Mouse (Mus musculus) C2C12 (cell line): Measurements from ENCODE around the gene Acsf3. TPM values are rescaled to one million over a fixed set of nuclear protein-coding genes. Genes with fewer than 3 reads are reported as not detected.

Experiments
- H3K27me3 ChIP-seq: one replicate; pipeline ENCODE4 v1.6.1; 2011; ENCODE audit not compliant: control insufficient read depth, insufficient read depth, insufficient read length
- H3K36me3 ChIP-seq: one replicate; pipeline ENCODE4 v1.6.1; 2011; ENCODE audit not compliant: control insufficient read depth, insufficient read depth
- H3K4me3 ChIP-seq: one replicate; pipeline ENCODE4 v1.5.1; 2011; ENCODE audit warnings: mild to moderate bottlenecking, control low read depth; ENCODE audit not compliant: poor library complexity, insufficient read depth, severe bottlenecking
- H3K79me2 ChIP-seq: one replicate; pipeline ENCODE4 v1.6.1; 2011; ENCODE audit not compliant: control insufficient read depth, insufficient read depth
- H3K79me3 ChIP-seq: one replicate; pipeline ENCODE4 v1.6.1; 2011; ENCODE audit warnings: low read depth, control low read depth
- H3ac ChIP-seq: one replicate; pipeline ENCODE3; 2011; ENCODE audit warnings: low read depth; ENCODE audit not compliant: control insufficient read depth, insufficient read length
- CEBPB ChIP-seq: IDR thresholded peaks from one replicate; pipeline ENCODE4 v1.6.1; 2011; ENCODE audit warnings: low read depth, mild to moderate bottlenecking, control low read depth, moderate library complexity
- CTCF ChIP-seq: IDR thresholded peaks from one replicate; pipeline ENCODE4 v1.5.1; 2011; ENCODE audit not compliant: control insufficient read depth, insufficient read depth, insufficient read length
- FOSL1 ChIP-seq: IDR thresholded peaks from one replicate; pipeline ENCODE4 v1.8.0; 2011; ENCODE audit warnings: mild to moderate bottlenecking, low read length; ENCODE audit not compliant: poor library complexity, insufficient read depth, severe bottlenecking
- MAX ChIP-seq: IDR thresholded peaks from one replicate; pipeline ENCODE4 v1.6.1; 2011; ENCODE audit warnings: mild to moderate bottlenecking, control low read depth
- MYOD1 ChIP-seq: IDR thresholded peaks from one replicate; pipeline ENCODE4 v1.6.1; 2011; ENCODE audit warnings: low read depth; ENCODE audit not compliant: control insufficient read depth, insufficient read length
- MYOG ChIP-seq: IDR thresholded peaks from one replicate; pipeline ENCODE4 v1.6.1; 2011; ENCODE audit not compliant: control insufficient read depth, insufficient read length; ENCODE audit errors: extremely low read depth
- USF1 ChIP-seq: IDR thresholded peaks from one replicate; pipeline ENCODE4 v1.6.1; 2011; ENCODE audit warnings: low read depth, mild to moderate bottlenecking, control low read depth, moderate library complexity
- polyA plus RNA-seq: library from polyadenylated mRNA; unstranded; fragments of >200 nt; fragmentation: generic; extraction: Trizol; gene quantifications from one replicate; pipeline ENCODE4 v1.2.1, GENCODE M21; 2012; ENCODE audit warnings: missing spikeins

The Acsf3 gene
- polyA plus RNA-seq, 1 experiment, result 6.1 TPM

DNA sequence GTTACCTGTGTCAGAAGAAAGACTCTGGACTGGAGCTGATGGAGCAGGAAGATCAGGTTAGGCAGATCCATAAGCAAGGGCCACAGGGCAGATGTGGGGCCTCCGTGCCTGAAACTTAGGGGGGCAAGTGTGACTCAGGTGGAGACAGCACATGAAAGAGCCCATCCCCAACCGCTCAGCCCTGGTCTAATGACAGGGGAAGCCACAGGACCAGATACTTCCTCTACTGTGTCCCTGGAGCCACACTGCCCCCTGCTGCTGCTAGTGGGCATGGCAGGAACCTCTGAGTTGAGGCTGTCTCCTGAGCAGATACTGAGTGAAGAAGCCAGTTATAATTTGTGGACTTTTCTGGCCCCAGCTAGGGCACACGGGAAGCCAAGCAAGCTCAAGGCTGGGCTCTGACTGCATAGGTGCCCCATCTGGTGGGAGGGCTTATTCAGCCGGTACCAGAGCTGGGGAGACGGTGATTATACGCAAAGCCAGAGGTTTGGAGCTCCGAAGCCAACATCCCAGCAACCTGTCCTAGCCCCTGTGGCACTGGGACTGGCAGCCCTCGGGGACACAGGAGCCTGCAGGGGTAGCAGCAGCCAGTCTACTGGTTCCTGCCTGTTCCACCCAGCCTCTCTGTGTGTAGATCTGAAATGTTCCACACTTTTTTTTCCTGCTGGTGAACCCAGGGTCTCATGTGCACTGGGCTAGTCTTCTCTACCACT, 55.2 kb downstream of the Acsf3 start:
- no peaks in the 10 kb centered on the region for H3K79me2 ChIP-seq
- no peaks in the 10 kb centered on the region for H3K79me3 ChIP-seq
- H3K27me3 ChIP-seq, result peaks cover 13% of the 10 kb centered on the region
- no peak overlapping the region for H3K4me3 ChIP-seq
- no peak overlapping the region for H3ac ChIP-seq
- no peaks in the 10 kb centered on the region for H3K36me3 ChIP-seq
- TF ChIP-seq USF1, result no peak
- TF ChIP-seq MYOG, result no peak
- peak; percentile 90 for TF ChIP-seq CTCF
- TF ChIP-seq MYOD1, result no peak
- TF ChIP-seq MAX, result no peak
- TF ChIP-seq FOSL1, result no peak
- no peak for TF ChIP-seq CEBPB

DNA sequence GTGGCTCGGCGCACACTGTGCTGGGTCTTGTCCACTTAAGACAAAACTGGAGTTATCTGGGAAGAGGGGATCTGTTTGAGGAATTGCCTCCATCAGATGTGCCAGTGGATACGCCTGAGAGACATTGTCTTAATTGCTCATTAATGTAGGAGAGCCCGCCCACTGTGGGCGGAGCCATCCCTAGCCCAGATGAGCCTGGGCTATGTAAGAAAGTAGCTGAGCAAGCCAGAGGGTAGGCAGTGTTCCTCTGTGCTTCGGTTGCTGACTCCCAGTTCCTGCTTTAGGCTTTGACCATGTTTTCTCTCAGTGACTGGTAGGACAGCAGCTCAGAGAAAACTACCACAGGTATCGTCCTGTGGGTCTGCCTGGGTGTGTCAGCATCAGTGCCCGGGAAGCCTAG, 59.1 kb downstream of the Acsf3 start:
- TF ChIP-seq CEBPB, result no peak
- no peak for TF ChIP-seq MYOD1

DNA sequence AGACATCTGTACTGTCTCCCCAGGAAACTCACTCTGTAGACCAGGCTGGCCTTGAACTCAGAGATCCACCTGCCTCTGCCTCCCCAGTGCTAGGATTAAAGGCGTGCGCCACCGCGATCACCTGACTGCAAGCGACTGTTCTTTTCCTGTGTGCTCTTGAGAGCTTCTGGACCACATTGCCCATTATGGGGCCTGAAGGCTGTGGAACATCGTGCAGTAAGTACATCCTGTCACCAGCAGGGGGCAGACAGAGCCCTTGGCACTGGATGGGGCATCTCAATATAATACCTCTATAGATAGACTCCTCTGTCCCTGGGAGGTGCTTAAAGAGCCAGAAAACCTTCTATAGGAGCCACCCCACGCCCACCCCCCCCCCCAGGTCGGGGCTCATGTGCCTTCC, 59.7 kb downstream of the Acsf3 start:
- H3K27me3 ChIP-seq, result peaks cover 4% of the 10 kb centered on the region

More for the DNA sequence above, 59.1 kb downstream of the Acsf3 start:
- Histone ChIP-seq H3K27me3 (peaks cover 4% of the 10 kb centered on the region), H3ac (no peak overlapping the region), H3K4me3 (no peak overlapping the region), H3K36me3 (no peaks in the 10 kb centered on the region), H3K79me3 (no peaks in the 10 kb centered on the region), H3K79me2 (no peaks in the 10 kb centered on the region)

DNA sequence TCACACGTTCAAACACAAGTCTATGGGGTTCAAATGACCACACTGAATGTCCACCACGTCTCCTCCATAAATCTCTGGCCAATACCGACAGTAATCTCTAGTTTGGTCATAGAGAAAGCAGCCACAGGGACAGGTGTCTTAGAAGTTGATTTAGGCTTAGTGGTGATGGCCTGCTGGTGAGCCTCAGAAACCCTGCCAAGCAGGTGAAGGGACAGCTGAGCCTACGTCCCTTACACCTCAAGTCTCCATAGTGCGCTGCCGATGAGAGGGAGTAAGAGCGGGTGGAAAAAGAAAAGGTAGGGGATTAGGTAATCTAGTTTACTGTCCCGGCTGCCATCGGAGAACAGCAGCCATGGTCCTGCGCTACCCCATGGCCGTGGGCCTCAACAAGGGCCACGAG, 60.9 kb downstream of the Acsf3 start:
- peaks cover 4% of the 10 kb centered on the region for H3K27me3 ChIP-seq
- no peak overlapping the region for H3K4me3 ChIP-seq
- TF ChIP-seq MAX, result no peak
- no peak for TF ChIP-seq CEBPB
- no peak for TF ChIP-seq MYOD1
- no peaks in the 10 kb centered on the region for H3K36me3 ChIP-seq
- H3K79me3 ChIP-seq, result no peaks in the 10 kb centered on the region
- H3K79me2 ChIP-seq, result no peaks in the 10 kb centered on the region
- no peak overlapping the region for H3ac ChIP-seq

More for the DNA sequence above, 59.7 kb downstream of the Acsf3 start:
- Histone ChIP-seq H3K79me3 (no peaks in the 10 kb centered on the region), H3K36me3 (no peaks in the 10 kb centered on the region), H3ac (no peak overlapping the region), H3K4me3 (no peak overlapping the region), H3K79me2 (no peaks in the 10 kb centered on the region)
- TF ChIP-seq CEBPB (no peak), CTCF (peak; percentile 70)

DNA sequence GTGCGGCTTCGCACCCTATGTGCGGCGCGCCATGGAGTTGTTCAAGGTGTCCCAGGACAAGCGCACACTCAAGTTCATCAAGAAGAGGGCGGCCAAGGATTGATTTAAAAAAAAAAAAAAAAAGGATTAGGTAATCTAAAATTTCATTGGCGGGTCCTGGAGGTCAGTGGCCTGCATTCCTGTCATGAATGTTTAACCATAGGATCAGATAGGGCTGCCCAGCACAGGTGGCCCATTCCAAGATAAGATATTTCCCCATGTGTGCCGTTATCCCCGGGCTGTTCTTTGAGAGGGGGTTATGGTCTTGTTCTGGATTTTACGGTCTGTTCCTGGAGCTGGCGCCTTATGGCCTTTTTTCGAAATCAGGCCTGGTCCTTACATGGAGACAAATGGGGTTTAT, 61.4 kb downstream of the Acsf3 start:
- H3K27me3 ChIP-seq, result peaks cover 4% of the 10 kb centered on the region
- H3K36me3 ChIP-seq, result no peaks in the 10 kb centered on the region
- H3K4me3 ChIP-seq, result no peak overlapping the region
- no peaks in the 10 kb centered on the region for H3K79me3 ChIP-seq
- no peak for TF ChIP-seq CTCF
- no peak for TF ChIP-seq MYOG
- TF ChIP-seq USF1, result no peak
- no peak for TF ChIP-seq MAX
- TF ChIP-seq MYOD1, result no peak
- no peak for TF ChIP-seq FOSL1
- no peak for TF ChIP-seq CEBPB
- no peak overlapping the region for H3ac ChIP-seq
- no peaks in the 10 kb centered on the region for H3K79me2 ChIP-seq

DNA sequence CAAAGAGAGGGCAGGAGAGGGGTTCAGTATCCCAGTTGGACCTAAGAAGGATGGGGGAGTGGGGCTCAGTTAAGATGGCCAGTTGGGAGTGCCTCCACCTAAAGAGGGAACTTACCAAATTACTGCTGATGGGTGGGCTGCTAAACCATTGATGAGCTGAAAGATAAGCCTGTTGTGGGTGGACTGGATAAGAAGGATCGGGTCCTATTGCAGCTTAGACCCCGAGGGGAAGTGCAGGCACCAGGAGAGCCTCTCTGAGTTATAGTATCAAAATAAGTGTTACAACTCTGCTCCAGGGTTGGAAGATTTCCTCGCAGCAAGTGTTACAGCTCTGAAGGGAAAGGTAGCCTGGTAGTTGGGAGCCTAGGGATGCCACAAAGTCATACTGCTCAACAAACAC, 68.9 kb downstream of the Acsf3 start:
- Histone ChIP-seq H3K36me3 (no peaks in the 10 kb centered on the region), H3K79me3 (no peaks in the 10 kb centered on the region), H3ac (no peak overlapping the region), H3K4me3 (no peak overlapping the region), H3K27me3 (peaks cover 4% of the 10 kb centered on the region), H3K79me2 (no peaks in the 10 kb centered on the region)
- no peak for TF ChIP-seq MYOG
- no peak for TF ChIP-seq MAX
- TF ChIP-seq USF1, result no peak
- no peak for TF ChIP-seq FOSL1
- no peak for TF ChIP-seq CEBPB
- TF ChIP-seq CTCF, result no peak
- TF ChIP-seq MYOD1, result no peak
